10 mouse cellular contexts compared by ENCODE assay signal in genomic region chr13:95667260-95667659, GRCm38 (mm10). TPM values are rescaled to one million over a fixed set of nuclear protein-coding genes. Genes with fewer than 3 reads are reported as not detected.
DNase-seq lines count a peak whose midpoint lies in the region; ATAC-seq and TF ChIP-seq lines count a peak whose summit lies in the region.
"Had no signal": no experiment of that assay in that cellular context is flagged by ENCODE, and none has a peak within 500 bp of the region (broad histone marks: within the 10 kb centered on the region; RNA-seq: fewer than 3 reads in every experiment).

No protein-coding gene starts in this region.

- 13% methylated on average over 7 of the region's 7 CpGs for WGBS in kidney, adult 2 months
- 12% methylated on average over 7 of the region's 7 CpGs for WGBS in heart, embryonic 13.5 days

- H3K4me2 ChIP-seq in heart, embryonic 13.5 days = peak overlapping the region; percentile 39; the same call in 1 of the 2 replicates
- H3K4me2 ChIP-seq: embryonic facial prominence, embryonic 13.5 days; midbrain, embryonic 12.5 days had no signal

- POLR2A ChIA-PET in Patski (lab: Charles Lee) = no interaction called here

- H3K27me3 ChIP-seq in kidney, adult 2 months (replicated peaks; ENCODE audit: control insufficient read depth, insufficient read depth, low read length) = no peaks in the 10 kb centered on the region
- H3K27me3 ChIP-seq in Patski = no peaks in the 10 kb centered on the region
- H3K27me3 ChIP-seq in heart, embryonic 13.5 days (replicated peaks) = no peaks in the 10 kb centered on the region
- H3K27me3 ChIP-seq: embryonic facial prominence, embryonic 13.5 days; midbrain, embryonic 12.5 days had no signal

- H3K4me3 ChIP-seq in kidney, adult 2 months (ENCODE audit: insufficient read depth, low read depth, low read length) = no peak overlapping the region
- H3K4me3 ChIP-seq in heart, embryonic 13.5 days = no peak overlapping the region
- H3K4me3 ChIP-seq: embryonic facial prominence, embryonic 13.5 days; midbrain, embryonic 12.5 days had no signal

- H3K9me3 ChIP-seq in heart, embryonic 13.5 days = no peaks in the 10 kb centered on the region
- H3K9me3 ChIP-seq: embryonic facial prominence, embryonic 13.5 days; midbrain, embryonic 12.5 days had no signal

- CTCF ChIA-PET in Patski (lab: Charles Lee) = interaction anchor here (1.5 to 2.2 kb wide), 3 partner anchors 9 to 104 kb away, joined by 4 to 14 read pairs (median 7); no protein-coding TSS in a partner anchor

- no peak for ATAC-seq in Patski
- no peak for ATAC-seq in heart, embryonic 13.5 days (ENCODE audit: extremely low read depth, insufficient number of reproducible peaks, low FRiP score, low TSS enrichment)

- H3K36me3 ChIP-seq in kidney, adult 2 months (ENCODE audit: control insufficient read depth, insufficient read depth, low read length) = no peaks in the 10 kb centered on the region
- H3K36me3 ChIP-seq in heart, embryonic 13.5 days = peaks cover 27% of the 10 kb centered on the region

- peak; percentile 43 for DNase-seq in kidney, adult 2 months
- DNase-seq in kidney, adult 11 months = no peak
- no peak for DNase-seq in Patski (ENCODE audit: low read depth, low spot score)
- peak; percentile 23 for DNase-seq in lung, postnatal 25 days (ENCODE audit: low spot score)
- DNase-seq in adrenal gland, postnatal 4 days (ENCODE audit: low spot score in 2 of 2) = no peak
- DNase-seq in T-cell, adult 2 months (ENCODE audit: low spot score) = no peak
- DNase-seq in cerebellum, adult 11-12 months = no peak

- in situ Hi-C loops in Patski (cut with MboI; ENCODE audit: low pct_unique_long_range_greater_than_20kb) = no loop called here

- no peak for TF ChIP-seq POLR2A in kidney, adult 2 months (IDR thresholded peaks at IDR 0.05; ENCODE audit: low read depth, low read length)

- H3K4me1 ChIP-seq in kidney, adult 2 months (ENCODE audit: control insufficient read depth, insufficient read depth, low read length) = no peaks in the 10 kb centered on the region
- peaks cover 11% of the 10 kb centered on the region for H3K4me1 ChIP-seq in heart, embryonic 13.5 days
- H3K4me1 ChIP-seq: embryonic facial prominence, embryonic 13.5 days; midbrain, embryonic 12.5 days had no signal

- H3K27ac ChIP-seq in kidney, adult 2 months (ENCODE audit: insufficient read depth, low read depth, low read length) = no peak overlapping the region
- no peak overlapping the region for H3K27ac ChIP-seq in heart, embryonic 13.5 days (replicated peaks)
- H3K27ac ChIP-seq: embryonic facial prominence, embryonic 13.5 days; midbrain, embryonic 12.5 days had no signal

- no peak overlapping the region for H3K9ac ChIP-seq in heart, embryonic 13.5 days
- H3K9ac ChIP-seq: embryonic facial prominence, embryonic 13.5 days; midbrain, embryonic 12.5 days had no signal

- TF ChIP-seq CTCF in kidney, adult 2 months (conservative IDR thresholded peaks at IDR 0.05; ENCODE audit: insufficient read depth, insufficient read length, low read depth, low read length) = no peak
- peak; percentile 53 for TF ChIP-seq CTCF in Patski (IDR thresholded peaks at IDR 0.05)

RNA-seq across cellular contexts. Expression of gene F2rl2, which starts 29.4 kb away (rescaled TPM):
- 0.20 and 0.28 TPM in 2 replicates for polyA plus RNA-seq in kidney, adult 2 months (2012; rRNA removed)
- polyA plus RNA-seq in Patski (2021) = not detected
- 0.79 and 1.2 TPM in 2 replicates for polyA plus RNA-seq in heart, embryonic 13.5 days (2015; fragmentation: Nextera tagmentation; extraction: Ambion mirVana)
- total RNA-seq in adrenal gland, postnatal 4 days (2021) = under 1 TPM; 0.39 to 0.90 TPM

RNA-seq across cellular contexts. Expression of gene F2r, which starts 49.0 kb away (rescaled TPM):
- polyA plus RNA-seq in kidney, adult 2 months (2012; rRNA removed) = 39.9 and 42.2 TPM in 2 replicates
- polyA plus RNA-seq in Patski (2021) = 168 TPM
- 124 and 129 TPM in 2 replicates for polyA plus RNA-seq in heart, embryonic 13.5 days (2015; fragmentation: Nextera tagmentation; extraction: Ambion mirVana)
- 100 to 1,000 TPM; 103 to 110 TPM for total RNA-seq in adrenal gland, postnatal 4 days (2021)

Comparison
In these comparisons a context has a peak if more than half of its experiments do, and no peak if none do; other contexts are left out.
1. DNase-seq: peak in kidney, adult 2 months (single experiment) and lung, postnatal 25 days (single experiment); none in kidney, adult 11 months (single experiment), Patski (single experiment), adrenal gland, postnatal 4 days (0 of 2), T-cell, adult 2 months (single experiment) and cerebellum, adult 11-12 months (single experiment).